Mouse (Mus musculus) lung, embryonic 16.5 days (tissue): ENCODE results near the gene Trit1. TPM values are rescaled to one million over a fixed set of nuclear protein-coding genes. Genes with fewer than 3 reads are reported as not detected.
"Not testable (repeated sequence)": the region's sequence is repeated elsewhere in the genome, so short reads cannot be mapped to it uniquely, and the experiment has no call there.

Experiments
- ATAC-seq: fragments of 200-750 bp; cut with Nextera tagmentation; 2 replicates; pipeline ENCODE4 v1.8.0; 2017; ENCODE audit warnings: low read depth, mild to moderate bottlenecking, moderate library complexity
- H3K27ac ChIP-seq: fragments of 300-500 bp; sonication (generic); 2 replicates; pipeline ENCODE4 v1.5.1; 2014; ENCODE audit warnings: mild to moderate bottlenecking, control low read depth, low read length
- H3K27me3 ChIP-seq: fragments of 300-500 bp; sonication (generic); 2 replicates; pipeline ENCODE4 v1.6.1; 2014; ENCODE audit warnings: low read depth, low read length, mixed read lengths; ENCODE audit not compliant: control insufficient read depth, insufficient read depth
- H3K36me3 ChIP-seq: fragments of 300-500 bp; sonication (generic); 2 replicates; pipeline ENCODE4 v1.6.1; 2014; ENCODE audit warnings: low read length; ENCODE audit not compliant: control insufficient read depth, insufficient read depth
- H3K4me1 ChIP-seq: fragments of 300-500 bp; sonication (generic); replicated peaks from 2 replicates; pipeline ENCODE4 v1.6.1; 2014; ENCODE audit warnings: low read length, mixed read lengths; ENCODE audit not compliant: control insufficient read depth, insufficient read depth
- H3K4me2 ChIP-seq: fragments of 300-500 bp; sonication (generic); 2 replicates; pipeline ENCODE4 v1.6.1; 2014; ENCODE audit warnings: low read depth, low read length, control low read depth
- H3K4me3 ChIP-seq: fragments of 300-500 bp; sonication (generic); 2 replicates; pipeline ENCODE4 v1.5.1; 2014; ENCODE audit warnings: mild to moderate bottlenecking, low read length, control low read depth
- H3K9ac ChIP-seq: fragments of 300-500 bp; sonication (generic); 2 replicates; pipeline ENCODE4 v1.6.1; 2014; ENCODE audit warnings: low read length, control low read depth
- H3K9me3 ChIP-seq: fragments of 300-500 bp; sonication (generic); 2 replicates; pipeline ENCODE4 v1.6.1; 2016; ENCODE audit warnings: low read length; ENCODE audit not compliant: control insufficient read depth
- WGBS: fragments of 180-500 bp; shearing (Covaris S2); extraction: QIAGEN DNeasy Blood & Tissue Kit; methylation state at CpG from one replicate; pipeline ENCODE4 v1.1.7; 2014; 5-methylcytosine and 5-hydroxymethylcytosine counted together
- polyA plus RNA-seq: library from polyadenylated mRNA; unstranded; fragments of >200 nt; fragmentation: Nextera tagmentation; extraction: Ambion mirVana; gene quantifications from 2 replicates; pipeline ENCODE4 v1.2.1, GENCODE M21; 2015

Gene Trit1
- polyA plus RNA-seq, 1 experiment from 2014 or later, result 17.4 TPM

- Histone ChIP-seq H3K9ac (no peak overlapping the region), H3K36me3 (no peaks in the 10 kb centered on the region), H3K4me3 (no peak overlapping the region), H3K4me1 (no peaks in the 10 kb centered on the region), H3K9me3 (no peaks in the 10 kb centered on the region), H3K27ac (no peak overlapping the region), H3K27me3 (peaks cover 48% of the 10 kb centered on the region), H3K4me2 (no peak overlapping the region)
- no peak for ATAC-seq
- 70% methylated on average over 2 of the region's 2 CpGs for WGBS
These were observed 35.7 kb upstream of the Trit1 start for GRCm38 (mm10) chr4:122980684-122981083.

- H3K27ac ChIP-seq, result no peak overlapping the region
- H3K36me3 ChIP-seq, result no peaks in the 10 kb centered on the region
- H3K9me3 ChIP-seq, result no peaks in the 10 kb centered on the region
- WGBS, result 67% methylated on average over 7 of the region's 7 CpGs
- no peak overlapping the region for H3K4me2 ChIP-seq
- no peak overlapping the region for H3K9ac ChIP-seq
- peaks cover 45% of the 10 kb centered on the region for H3K27me3 ChIP-seq
- H3K4me3 ChIP-seq, result no peak overlapping the region
- ATAC-seq, result no peak
- no peaks in the 10 kb centered on the region for H3K4me1 ChIP-seq
These were observed 35.2 kb upstream of the Trit1 start for GRCm38 (mm10) chr4:122981238-122981637.

GRCm38 (mm10) chr4:122981930-122982329 is 34.5 kb upstream of the Trit1 start:
- H3K9ac ChIP-seq, result no peak overlapping the region
- 57% methylated on average over 3 of the region's 3 CpGs for WGBS
- no peak overlapping the region for H3K4me3 ChIP-seq
- no peak overlapping the region for H3K4me2 ChIP-seq
- H3K27me3 ChIP-seq, result peaks cover 45% of the 10 kb centered on the region
- H3K27ac ChIP-seq, result no peak overlapping the region
- H3K36me3 ChIP-seq, result no peaks in the 10 kb centered on the region
- ATAC-seq, result peak; percentile 35; the same call in 1 of the 2 replicates
- H3K4me1 ChIP-seq, result no peaks in the 10 kb centered on the region
- H3K9me3 ChIP-seq, result no peaks in the 10 kb centered on the region

- H3K9ac ChIP-seq, result no peak overlapping the region
- no peak overlapping the region for H3K4me2 ChIP-seq
- 64% methylated on average over 3 of the region's 3 CpGs for WGBS
- H3K4me3 ChIP-seq, result no peak overlapping the region
- peaks cover 39% of the 10 kb centered on the region for H3K27me3 ChIP-seq
- no peaks in the 10 kb centered on the region for H3K9me3 ChIP-seq
- H3K27ac ChIP-seq, result no peak overlapping the region
- ATAC-seq, result no peak
- H3K36me3 ChIP-seq, result no peaks in the 10 kb centered on the region
- no peaks in the 10 kb centered on the region for H3K4me1 ChIP-seq
These were observed 33.9 kb upstream of the Trit1 start for GRCm38 (mm10) chr4:122982537-122982936.

GRCm38 (mm10) chr4:122983486-122984261 is 32.7 kb upstream of the Trit1 start:
- no peak overlapping the region for H3K9ac ChIP-seq

GRCm38 (mm10) chr4:122985110-122985509 is 31.3 kb upstream of the Trit1 start:
- H3K9ac ChIP-seq, result no peak overlapping the region
- no peaks in the 10 kb centered on the region for H3K9me3 ChIP-seq
- 24% methylated on average over 8 of the region's 8 CpGs for WGBS
- H3K27ac ChIP-seq, result no peak overlapping the region
- no peaks in the 10 kb centered on the region for H3K4me1 ChIP-seq
- H3K4me3 ChIP-seq, result no peak overlapping the region
- peak; percentile 82 for ATAC-seq
- H3K36me3 ChIP-seq, result no peaks in the 10 kb centered on the region
- no peak overlapping the region for H3K4me2 ChIP-seq
- peaks cover 30% of the 10 kb centered on the region for H3K27me3 ChIP-seq

More at GRCm38 (mm10) chr4:122983486-122984261, 32.7 kb upstream of the Trit1 start:
- Histone ChIP-seq H3K27ac (no peak overlapping the region), H3K4me3 (no peak overlapping the region), H3K27me3 (peaks cover 33% of the 10 kb centered on the region), H3K4me1 (no peaks in the 10 kb centered on the region), H3K36me3 (no peaks in the 10 kb centered on the region), H3K9me3 (no peaks in the 10 kb centered on the region), H3K4me2 (no peak overlapping the region)
- no peak for ATAC-seq
- 16% methylated on average over 17 of the region's 17 CpGs for WGBS

GRCm38 (mm10) chr4:122987421-122987820 is 29.0 kb upstream of the Trit1 start:
- no peak for ATAC-seq
- peaks cover 23% of the 10 kb centered on the region for H3K27me3 ChIP-seq
- WGBS, result 42% methylated on average over 4 of the region's 4 CpGs
- no peak overlapping the region for H3K4me3 ChIP-seq
- no peaks in the 10 kb centered on the region for H3K4me1 ChIP-seq
- no peak overlapping the region for H3K4me2 ChIP-seq
- H3K9ac ChIP-seq, result no peak overlapping the region
- no peaks in the 10 kb centered on the region for H3K36me3 ChIP-seq
- no peaks in the 10 kb centered on the region for H3K9me3 ChIP-seq
- no peak overlapping the region for H3K27ac ChIP-seq

- H3K36me3 ChIP-seq, H3K4me1 ChIP-seq, H3K9me3 ChIP-seq, H3K9ac ChIP-seq, ATAC-seq, H3K4me3 ChIP-seq, H3K4me2 ChIP-seq, H3K27ac ChIP-seq: not testable (repeated sequence)
- WGBS, result 64% methylated on average over 3 of the region's 3 CpGs
- H3K27me3 ChIP-seq, result peaks cover 19% of the 10 kb centered on the region
These were observed 28.4 kb upstream of the Trit1 start for GRCm38 (mm10) chr4:122988004-122988403.

- Histone ChIP-seq H3K27ac (no peak overlapping the region), H3K4me1 (no peaks in the 10 kb centered on the region), H3K4me3 (no peak overlapping the region), H3K9me3 (no peaks in the 10 kb centered on the region), H3K27me3 (no peaks in the 10 kb centered on the region), H3K4me2 (no peak overlapping the region), H3K9ac (no peak overlapping the region), H3K36me3 (no peaks in the 10 kb centered on the region)
- WGBS, result 73% methylated on average over 1 of the region's 1 CpGs
- no peak for ATAC-seq
These were observed 25.2 kb upstream of the Trit1 start for GRCm38 (mm10) chr4:122991177-122991576.
